Mouse (Mus musculus): ENCODE results near the gene Ostf1. TPM values are rescaled to one million over a fixed set of nuclear protein-coding genes. Genes with fewer than 3 reads are reported as not detected.
A peak's percentile ranks its signal among the peaks of the same experiment; 100 is the strongest.

Ostf1 gene
- total and polyA plus RNA-seq, 2 experiments from 2014 or later = 17.7 to 32.8 TPM

GRCm38 (mm10) chr19:18617504-18617903 lies 14.1 kb downstream of the Ostf1 start:
- no peak for TF ChIP-seq CTCF (IDR thresholded peaks at IDR 0.05)
- Histone ChIP-seq H3K36me3 (ENCODE audit: insufficient read depth, low read length) (no peaks in the 10 kb centered on the region), H3K4me2 (ENCODE audit: low read depth, low read length, poor library complexity, severe bottlenecking) (no peak overlapping the region), H3K27ac (ENCODE audit: low read depth, low read length) (no peak overlapping the region), H3K9me3 (ENCODE audit: low read length) (no peaks in the 10 kb centered on the region), H3K27me3 (ENCODE audit: insufficient read depth, low read length) (no peaks in the 10 kb centered on the region), H3K9ac (replicated peaks; ENCODE audit: low read length, poor library complexity, severe bottlenecking) (no peak overlapping the region), H3K4me3 (ENCODE audit: low read depth, low read length) (no peak overlapping the region), H3K4me1 (ENCODE audit: insufficient read depth, low read length) (no peaks in the 10 kb centered on the region)
- ATAC-seq (ENCODE audit: low FRiP score) (no peak), DNase-seq (ENCODE audit: low spot score) (no peak)
- 95% methylated on average over 1 of the region's 1 CpGs for WGBS

- Histone ChIP-seq H3K4me2 (ENCODE audit: low read depth, low read length, poor library complexity, severe bottlenecking) (no peak overlapping the region), H3K36me3 (ENCODE audit: insufficient read depth, low read length) (no peaks in the 10 kb centered on the region), H3K27ac (ENCODE audit: low read depth, low read length) (peak overlapping the region; percentile 27; the same call in 1 of the 2 replicates), H3K4me3 (ENCODE audit: low read depth, low read length) (no peak overlapping the region), H3K4me1 (ENCODE audit: insufficient read depth, low read length) (no peaks in the 10 kb centered on the region), H3K27me3 (ENCODE audit: insufficient read depth, low read length) (no peaks in the 10 kb centered on the region), H3K9ac (replicated peaks; ENCODE audit: low read length, poor library complexity, severe bottlenecking) (no peak overlapping the region), H3K9me3 (ENCODE audit: low read length) (no peaks in the 10 kb centered on the region)
- ATAC-seq (ENCODE audit: low FRiP score) (no peak), DNase-seq (ENCODE audit: low spot score) (no peak)
- no peak for TF ChIP-seq CTCF (IDR thresholded peaks at IDR 0.05)
- WGBS = 74% methylated on average over 9 of the region's 9 CpGs
Measured at GRCm38 (mm10) chr19:18615680-18616240, 15.9 kb downstream of the Ostf1 start.

- WGBS = 83% methylated on average over 7 of the region's 7 CpGs
- DNase-seq (ENCODE audit: low spot score) = no peak
- no peak for ATAC-seq (ENCODE audit: low FRiP score)
- Histone ChIP-seq H3K4me2 (ENCODE audit: low read depth, low read length, poor library complexity, severe bottlenecking) (no peak overlapping the region), H3K4me3 (ENCODE audit: low read depth, low read length) (no peak overlapping the region), H3K4me1 (ENCODE audit: insufficient read depth, low read length) (no peaks in the 10 kb centered on the region), H3K9me3 (ENCODE audit: low read length) (no peaks in the 10 kb centered on the region), H3K9ac (replicated peaks; ENCODE audit: low read length, poor library complexity, severe bottlenecking) (no peak overlapping the region), H3K27ac (ENCODE audit: low read depth, low read length) (no peak overlapping the region), H3K36me3 (ENCODE audit: insufficient read depth, low read length) (no peaks in the 10 kb centered on the region), H3K27me3 (ENCODE audit: insufficient read depth, low read length) (no peaks in the 10 kb centered on the region)
- no peak for TF ChIP-seq CTCF (IDR thresholded peaks at IDR 0.05)
Measured at GRCm38 (mm10) chr19:18614337-18614736, 17.3 kb downstream of the Ostf1 start.

- H3K4me2 ChIP-seq (ENCODE audit: low read depth, low read length, poor library complexity, severe bottlenecking) = no peak overlapping the region
- WGBS = 74% methylated on average over 6 of the region's 6 CpGs
- H3K4me1 ChIP-seq (ENCODE audit: insufficient read depth, low read length) = no peaks in the 10 kb centered on the region
- no peak for TF ChIP-seq CTCF (IDR thresholded peaks at IDR 0.05)
- no peak for ATAC-seq (ENCODE audit: low FRiP score)
- no peak overlapping the region for H3K4me3 ChIP-seq (ENCODE audit: low read depth, low read length)
- H3K27ac ChIP-seq (ENCODE audit: low read depth, low read length) = no peak overlapping the region
- no peaks in the 10 kb centered on the region for H3K27me3 ChIP-seq (ENCODE audit: insufficient read depth, low read length)
- no peak overlapping the region for H3K9ac ChIP-seq (replicated peaks; ENCODE audit: low read length, poor library complexity, severe bottlenecking)
- no peaks in the 10 kb centered on the region for H3K36me3 ChIP-seq (ENCODE audit: insufficient read depth, low read length)
- H3K9me3 ChIP-seq (ENCODE audit: low read length) = no peaks in the 10 kb centered on the region
- no peak for DNase-seq (ENCODE audit: low spot score)
Measured at GRCm38 (mm10) chr19:18608975-18609374, 22.6 kb downstream of the Ostf1 start.

- Histone ChIP-seq H3K4me1 (ENCODE audit: insufficient read depth, low read length) (no peaks in the 10 kb centered on the region), H3K36me3 (ENCODE audit: insufficient read depth, low read length) (no peaks in the 10 kb centered on the region), H3K4me3 (ENCODE audit: low read depth, low read length) (no peak overlapping the region), H3K9me3 (ENCODE audit: low read length) (no peaks in the 10 kb centered on the region), H3K27ac (ENCODE audit: low read depth, low read length) (no peak overlapping the region), H3K9ac (replicated peaks; ENCODE audit: low read length, poor library complexity, severe bottlenecking) (no peak overlapping the region), H3K4me2 (ENCODE audit: low read depth, low read length, poor library complexity, severe bottlenecking) (no peak overlapping the region), H3K27me3 (ENCODE audit: insufficient read depth, low read length) (no peaks in the 10 kb centered on the region)
- no peak for TF ChIP-seq CTCF (IDR thresholded peaks at IDR 0.05)
- DNase-seq (ENCODE audit: low spot score) = no peak
- 51% methylated on average over 7 of the region's 7 CpGs for WGBS
- ATAC-seq (ENCODE audit: low FRiP score) = no peak
Measured at GRCm38 (mm10) chr19:18607907-18608306, 23.7 kb downstream of the Ostf1 start.

- Histone ChIP-seq H3K27ac (ENCODE audit: low read depth, low read length) (no peak overlapping the region), H3K36me3 (ENCODE audit: insufficient read depth, low read length) (no peaks in the 10 kb centered on the region), H3K4me2 (ENCODE audit: low read depth, low read length, poor library complexity, severe bottlenecking) (no peak overlapping the region), H3K27me3 (ENCODE audit: insufficient read depth, low read length) (no peaks in the 10 kb centered on the region), H3K4me1 (ENCODE audit: insufficient read depth, low read length) (no peaks in the 10 kb centered on the region), H3K9ac (replicated peaks; ENCODE audit: low read length, poor library complexity, severe bottlenecking) (no peak overlapping the region), H3K9me3 (ENCODE audit: low read length) (no peaks in the 10 kb centered on the region), H3K4me3 (ENCODE audit: low read depth, low read length) (no peak overlapping the region)
- DNase-seq (ENCODE audit: low spot score) (no peak), ATAC-seq (ENCODE audit: low FRiP score) (no peak)
- TF ChIP-seq CTCF (IDR thresholded peaks at IDR 0.05) = no peak
- 82% methylated on average over 6 of the region's 6 CpGs for WGBS
Measured at GRCm38 (mm10) chr19:18603011-18603410, 28.6 kb downstream of the Ostf1 start.

All from midbrain, postnatal 0 days (tissue).